Mouse (Mus musculus) liver, postnatal 0 days (tissue): ENCODE measurements around the gene Rint1. TPM values are rescaled to one million over a fixed set of nuclear protein-coding genes. Genes with fewer than 3 reads are reported as not detected.
A peak's percentile ranks its signal among the peaks of the same experiment; 100 is the strongest.
"Not testable (repeated sequence)": the region's sequence is repeated elsewhere in the genome, so short reads cannot be mapped to it uniquely, and the experiment has no call there.

Experiments used
- ATAC-seq: fragments of 200-750 bp; cut with Nextera tagmentation; 2 replicates; pipeline ENCODE4 v1.8.0; 2017; ENCODE audit warnings: mild to moderate bottlenecking, moderate library complexity
- DNase-seq: peaks from one replicate; pipeline ENCODE4 v3.0.0-alpha.2; 2016
- H3K27ac ChIP-seq: fragments of 300-500 bp; sonication (generic); 2 replicates; pipeline ENCODE4 v1.5.1; 2014; ENCODE audit warnings: antibody characterized with exemption, moderate library complexity, mild to moderate bottlenecking, low read depth
- H3K27me3 ChIP-seq: fragments of 300-500 bp; sonication (generic); 2 replicates; pipeline ENCODE4 v1.6.1; 2014; ENCODE audit warnings: low read length, control low read depth, mixed read lengths; ENCODE audit not compliant: insufficient read depth
- H3K36me3 ChIP-seq: fragments of 300-500 bp; sonication (generic); replicated peaks from 2 replicates; pipeline ENCODE4 v1.6.1; 2014; ENCODE audit warnings: mild to moderate bottlenecking, control low read depth, low read length, moderate library complexity, mixed read lengths; ENCODE audit not compliant: insufficient read depth
- H3K4me1 ChIP-seq: fragments of 300-500 bp; sonication (generic); 2 replicates; pipeline ENCODE4 v1.6.1; 2014; ENCODE audit warnings: antibody characterized with exemption, mild to moderate bottlenecking, control low read depth; ENCODE audit not compliant: insufficient read depth
- H3K4me2 ChIP-seq: fragments of 300-500 bp; sonication (generic); 2 replicates; pipeline ENCODE4 v1.6.1; 2014; ENCODE audit warnings: low read depth, mild to moderate bottlenecking, low read length, moderate library complexity, mixed read lengths
- H3K4me3 ChIP-seq: fragments of 300-500 bp; sonication (generic); 2 replicates; pipeline ENCODE4 v1.5.1; 2014; ENCODE audit warnings: low read depth, low read length
- H3K9ac ChIP-seq: fragments of 300-500 bp; sonication (generic); replicated peaks from 2 replicates; pipeline ENCODE4 v1.6.1; 2014; ENCODE audit warnings: mild to moderate bottlenecking, moderate library complexity
- H3K9me3 ChIP-seq: fragments of 300-500 bp; sonication (generic); 2 replicates; pipeline ENCODE4 v1.6.1; 2016; ENCODE audit warnings: mild to moderate bottlenecking, control low read depth, low read length, mixed read lengths
- CTCF ChIP-seq: sonication (generic); IDR thresholded peaks from 2 replicates; pipeline ENCODE4 v1.5.1; 2016; ENCODE audit warnings: antibody characterized with exemption, low read depth
- EP300 ChIP-seq: IDR thresholded peaks from 2 replicates; pipeline ENCODE4 v1.6.1; 2016; ENCODE audit warnings: antibody characterized with exemption, low read depth, mild to moderate bottlenecking
- WGBS: fragments of 180-500 bp; shearing (Covaris S2); extraction: QIAGEN DNeasy Blood & Tissue Kit; methylation state at CpG from one replicate; pipeline ENCODE4 v1.1.7; 2014; ENCODE audit not compliant: insufficient replicate concordance; 5-methylcytosine and 5-hydroxymethylcytosine counted together
- polyA plus RNA-seq: library from polyadenylated mRNA; unstranded; fragments of >200 nt; fragmentation: Nextera tagmentation; extraction: Ambion mirVana; gene quantifications from 2 replicates; pipeline ENCODE4 v1.2.1, GENCODE M21; 2015

Rint1 gene
- polyA plus RNA-seq, 1 experiment from 2014 or later, result 10.9 TPM

GRCm38 (mm10) chr5:23814841-23815240 lies 27.3 kb downstream of the Rint1 start:
- H3K4me2 ChIP-seq, result no peak overlapping the region
- no peak overlapping the region for H3K4me3 ChIP-seq
- no peak for ATAC-seq
- no peak overlapping the region for H3K27ac ChIP-seq
- no peaks in the 10 kb centered on the region for H3K27me3 ChIP-seq
- TF ChIP-seq EP300 (no peak), CTCF (no peak)
- H3K36me3 ChIP-seq, result peaks cover 70% of the 10 kb centered on the region
- H3K4me1 ChIP-seq, result no peaks in the 10 kb centered on the region
- no peak overlapping the region for H3K9ac ChIP-seq
- H3K9me3 ChIP-seq, result no peaks in the 10 kb centered on the region
- 81% methylated on average over 5 of the region's 5 CpGs for WGBS
- DNase-seq, result no peak

GRCm38 (mm10) chr5:23816681-23817080 lies 29.2 kb downstream of the Rint1 start:
- Histone ChIP-seq H3K9ac (no peak overlapping the region), H3K4me3 (no peak overlapping the region), H3K4me2 (no peak overlapping the region), H3K27ac (no peak overlapping the region), H3K4me1 (no peaks in the 10 kb centered on the region), H3K36me3 (peaks cover 56% of the 10 kb centered on the region), H3K9me3 (no peaks in the 10 kb centered on the region), H3K27me3 (no peaks in the 10 kb centered on the region)
- ATAC-seq, result no peak
- WGBS, result 85% methylated on average over 15 of the region's 15 CpGs
- TF ChIP-seq EP300 (no peak), CTCF (no peak)
- no peak for DNase-seq

GRCm38 (mm10) chr5:23822306-23822705 lies 34.8 kb downstream of the Rint1 start:
- H3K9ac ChIP-seq, result no peak overlapping the region
- DNase-seq, result no peak
- no peak overlapping the region for H3K27ac ChIP-seq
- no peak for TF ChIP-seq EP300
- TF ChIP-seq CTCF, result no peak
- no peaks in the 10 kb centered on the region for H3K9me3 ChIP-seq
- no peaks in the 10 kb centered on the region for H3K4me1 ChIP-seq
- no peak overlapping the region for H3K4me2 ChIP-seq
- 78% methylated on average over 11 of the region's 11 CpGs for WGBS
- ATAC-seq, result no peak
- peaks cover 14% of the 10 kb centered on the region for H3K36me3 ChIP-seq
- H3K27me3 ChIP-seq, result no peaks in the 10 kb centered on the region
- no peak overlapping the region for H3K4me3 ChIP-seq

- Histone ChIP-seq H3K4me3 (no peak overlapping the region), H3K27ac (no peak overlapping the region), H3K36me3 (peaks cover 6% of the 10 kb centered on the region), H3K4me2 (no peak overlapping the region), H3K9me3 (no peaks in the 10 kb centered on the region), H3K27me3 (no peaks in the 10 kb centered on the region), H3K4me1 (no peaks in the 10 kb centered on the region), H3K9ac (no peak overlapping the region)
- ATAC-seq, result no peak
- WGBS, result 71% methylated on average over 8 of the region's 8 CpGs
- TF ChIP-seq EP300, result no peak
- no peak for TF ChIP-seq CTCF
- no peak for DNase-seq
These were observed 36.7 kb downstream of the Rint1 start for GRCm38 (mm10) chr5:23824171-23824733.

- ATAC-seq, result peak; percentile 29
These were observed 39.0 kb downstream of the Rint1 start for GRCm38 (mm10) chr5:23826321-23827004.

GRCm38 (mm10) chr5:23830897-23831752 lies 43.6 kb downstream of the Rint1 start:
- Histone ChIP-seq H3K9ac (no peak overlapping the region), H3K27me3 (peaks cover 11% of the 10 kb centered on the region; the same call in 1 of the 2 replicates), H3K4me1 (no peaks in the 10 kb centered on the region), H3K9me3 (no peaks in the 10 kb centered on the region), H3K4me2 (0 out of 2 replicates have a peak overlapping the region, but pooled peaks have one; percentile 3), H3K4me3 (no peak overlapping the region), H3K36me3 (no peaks in the 10 kb centered on the region), H3K27ac (no peak overlapping the region)
- no peak for ATAC-seq
- 37% methylated on average over 58 of the region's 58 CpGs for WGBS
- no peak for TF ChIP-seq EP300
- TF ChIP-seq CTCF, result no peak
- DNase-seq, result no peak

More at GRCm38 (mm10) chr5:23826321-23827004, 39.0 kb downstream of the Rint1 start:
- WGBS, result 34% methylated on average over 11 of the region's 11 CpGs
- peaks cover 9% of the 10 kb centered on the region; the same call in 1 of the 2 replicates for H3K27me3 ChIP-seq
- no peak overlapping the region for H3K4me2 ChIP-seq
- no peak overlapping the region for H3K4me3 ChIP-seq
- DNase-seq, result peak; percentile 79
- H3K9me3 ChIP-seq, result no peaks in the 10 kb centered on the region
- no peak overlapping the region for H3K27ac ChIP-seq
- H3K4me1 ChIP-seq, result no peaks in the 10 kb centered on the region
- H3K36me3 ChIP-seq, result no peaks in the 10 kb centered on the region; the same call in 1 of the 2 replicates
- TF ChIP-seq CTCF, result peak; percentile 84
- TF ChIP-seq EP300, result no peak
- no peak overlapping the region for H3K9ac ChIP-seq

- H3K4me3 ChIP-seq, H3K36me3 ChIP-seq, H3K27me3 ChIP-seq, DNase-seq, ATAC-seq, H3K9me3 ChIP-seq, H3K9ac ChIP-seq, H3K27ac ChIP-seq, H3K4me1 ChIP-seq, H3K4me2 ChIP-seq: not testable (repeated sequence)
- WGBS, result 62% methylated on average over 1 of the region's 1 CpGs
These were observed 48.2 kb downstream of the Rint1 start for GRCm38 (mm10) chr5:23835691-23836090.
